Mouse (Mus musculus) stomach, embryonic 16.5 days (tissue): Measurements from ENCODE around the gene Ccl7. TPM values are rescaled to one million over a fixed set of nuclear protein-coding genes. Genes with fewer than 3 reads are reported as not detected.

Source experiments
- ATAC-seq: fragments of 200-750 bp; cut with Nextera tagmentation; 2 replicates; pipeline ENCODE4 v1.8.0; 2017; ENCODE audit warnings: moderate number of reproducible peaks, moderate TSS enrichment; ENCODE audit not compliant: insufficient read depth, low FRiP score
- H3K27ac ChIP-seq: fragments of 300-500 bp; sonication (generic); 2 replicates; pipeline ENCODE4 v1.5.1; 2014; ENCODE audit warnings: low read length
- H3K27me3 ChIP-seq: fragments of 300-500 bp; sonication (generic); 2 replicates; pipeline ENCODE4 v1.6.1; 2014; ENCODE audit warnings: low read length, control low read depth, mixed read lengths; ENCODE audit not compliant: control insufficient read depth, insufficient read depth
- H3K36me3 ChIP-seq: fragments of 300-500 bp; sonication (generic); 2 replicates; pipeline ENCODE4 v1.6.1; 2014; ENCODE audit warnings: low read length; ENCODE audit not compliant: control insufficient read depth, insufficient read depth
- H3K4me1 ChIP-seq: fragments of 300-500 bp; sonication (generic); 2 replicates; pipeline ENCODE4 v1.6.1; 2014; ENCODE audit warnings: low read length, control low read depth, mixed read lengths; ENCODE audit not compliant: control insufficient read depth, insufficient read depth
- H3K4me2 ChIP-seq: fragments of 300-500 bp; sonication (generic); 2 replicates; pipeline ENCODE4 v1.6.1; 2014; ENCODE audit warnings: low read depth, low read length, mixed read lengths
- H3K4me3 ChIP-seq: fragments of 300-500 bp; sonication (generic); replicated peaks from 2 replicates; pipeline ENCODE4 v1.5.1; 2014; ENCODE audit warnings: mild to moderate bottlenecking, low read length
- H3K9ac ChIP-seq: fragments of 300-500 bp; sonication (generic); 2 replicates; pipeline ENCODE4 v1.6.1; 2014; ENCODE audit warnings: low read length
- H3K9me3 ChIP-seq: fragments of 300-500 bp; sonication (generic); replicated peaks from 2 replicates; pipeline ENCODE4 v1.6.1; 2016; ENCODE audit warnings: low read length, control low read depth; ENCODE audit not compliant: control insufficient read depth
- WGBS: fragments of 180-500 bp; shearing (Covaris S2); extraction: QIAGEN DNeasy Blood & Tissue Kit; methylation state at CpG from one replicate; pipeline ENCODE4 v1.1.7; 2014; 5-methylcytosine and 5-hydroxymethylcytosine counted together
- polyA plus RNA-seq: library from polyadenylated mRNA; unstranded; fragments of >200 nt; fragmentation: Nextera tagmentation; extraction: Ambion mirVana; gene quantifications from 2 replicates; pipeline ENCODE4 v1.2.1, GENCODE M21; 2015

The Ccl7 gene
- polyA plus RNA-seq, 1 experiment from 2014 or later, result 1.8 TPM

DNA sequence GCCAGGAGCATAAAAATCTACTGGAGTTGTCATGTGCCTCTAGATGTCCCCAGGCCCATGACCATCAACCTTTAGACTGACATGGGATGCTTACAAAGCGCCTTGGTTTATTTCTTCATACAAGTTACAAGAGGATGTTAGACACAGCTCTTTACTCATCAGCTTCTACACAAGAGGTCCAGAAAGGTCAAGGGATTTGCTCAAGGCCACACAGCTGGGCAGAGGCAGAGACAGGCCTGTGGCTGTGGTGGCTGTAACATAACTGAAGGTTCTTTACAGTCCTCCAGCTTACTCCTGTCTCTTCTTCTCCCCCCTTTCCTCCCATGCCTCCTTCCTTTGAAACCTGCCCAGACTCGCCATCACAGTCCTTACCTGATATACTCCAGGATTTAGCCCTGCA is 15.3 kb upstream of the Ccl7 start:
- WGBS, result 76% methylated on average over 2 of the region's 2 CpGs
- no peaks in the 10 kb centered on the region for H3K36me3 ChIP-seq
- no peak for ATAC-seq
- H3K27ac ChIP-seq, result no peak overlapping the region
- H3K4me2 ChIP-seq, result no peak overlapping the region
- peaks cover 20% of the 10 kb centered on the region for H3K4me1 ChIP-seq
- H3K4me3 ChIP-seq, result no peak overlapping the region
- H3K27me3 ChIP-seq, result no peaks in the 10 kb centered on the region
- H3K9ac ChIP-seq, result no peak overlapping the region
- H3K9me3 ChIP-seq, result no peaks in the 10 kb centered on the region

DNA sequence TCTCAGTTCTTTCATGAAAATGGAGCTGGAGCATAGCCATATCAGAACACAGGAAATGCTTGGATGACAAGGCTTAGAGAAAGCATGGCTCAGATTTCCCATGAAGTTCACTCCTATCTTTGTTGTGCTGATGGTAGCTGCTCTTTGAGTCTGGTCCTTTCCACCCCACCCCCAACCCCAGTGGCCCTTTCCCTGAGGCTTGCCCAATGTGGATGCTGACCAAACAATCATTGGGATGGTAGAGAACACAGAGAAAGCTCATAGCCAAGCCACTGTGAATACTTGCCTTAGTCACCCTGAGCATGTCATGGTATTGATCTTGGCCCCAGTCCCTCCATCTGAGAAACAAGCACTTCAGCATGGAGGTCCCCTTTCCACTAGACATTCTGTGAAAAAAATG is 13.4 kb upstream of the Ccl7 start:
- no peak overlapping the region for H3K9ac ChIP-seq
- H3K36me3 ChIP-seq, result no peaks in the 10 kb centered on the region
- no peak for ATAC-seq
- peaks cover 25% of the 10 kb centered on the region for H3K4me1 ChIP-seq
- no peak overlapping the region for H3K4me2 ChIP-seq
- no peaks in the 10 kb centered on the region for H3K27me3 ChIP-seq
- H3K9me3 ChIP-seq, result no peaks in the 10 kb centered on the region
- H3K4me3 ChIP-seq, result no peak overlapping the region
- peak overlapping the region; percentile 69 for H3K27ac ChIP-seq

DNA sequence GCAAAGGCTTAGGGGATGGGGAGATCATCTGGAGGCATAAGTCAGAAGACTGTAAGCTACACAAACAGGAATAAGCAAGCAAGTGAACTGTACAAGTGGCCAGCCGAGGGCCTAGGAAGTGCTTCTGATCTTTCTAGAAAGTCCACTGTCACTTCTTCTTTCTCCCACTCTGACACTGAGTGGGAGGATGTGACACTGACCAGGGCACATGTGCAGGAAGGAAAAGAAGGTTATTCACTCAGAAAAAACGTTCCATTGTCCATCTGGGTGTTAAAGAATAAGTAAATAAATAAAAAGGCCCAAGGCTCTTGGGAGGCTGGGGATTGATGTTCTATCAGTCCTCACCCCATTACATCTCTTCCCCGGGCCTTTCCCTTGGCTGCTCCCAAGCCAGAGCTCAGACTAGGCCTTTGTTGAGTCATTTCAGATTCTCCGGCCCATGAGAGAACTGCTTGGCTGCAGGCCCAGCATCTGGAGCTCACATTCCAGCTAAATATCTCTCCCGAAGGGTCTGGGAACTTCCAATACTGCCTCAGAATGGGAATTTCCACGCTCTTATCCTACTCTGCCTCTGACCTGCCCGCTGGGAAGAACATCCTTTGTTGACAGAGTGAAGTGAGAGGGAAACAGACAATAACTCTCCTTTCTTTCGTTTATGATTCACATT is 12.7 kb upstream of the Ccl7 start:
- peak; percentile 57; the same call in 1 of the 2 replicates for ATAC-seq
- H3K4me2 ChIP-seq, result no peak overlapping the region
- H3K9ac ChIP-seq, result no peak overlapping the region
- H3K4me1 ChIP-seq, result peaks cover 25% of the 10 kb centered on the region
- H3K36me3 ChIP-seq, result no peaks in the 10 kb centered on the region
- H3K4me3 ChIP-seq, result no peak overlapping the region
- H3K27ac ChIP-seq, result peak overlapping the region; percentile 80
- no peaks in the 10 kb centered on the region for H3K9me3 ChIP-seq
- WGBS, result 22% methylated on average over 8 of the region's 8 CpGs
- no peaks in the 10 kb centered on the region for H3K27me3 ChIP-seq

DNA sequence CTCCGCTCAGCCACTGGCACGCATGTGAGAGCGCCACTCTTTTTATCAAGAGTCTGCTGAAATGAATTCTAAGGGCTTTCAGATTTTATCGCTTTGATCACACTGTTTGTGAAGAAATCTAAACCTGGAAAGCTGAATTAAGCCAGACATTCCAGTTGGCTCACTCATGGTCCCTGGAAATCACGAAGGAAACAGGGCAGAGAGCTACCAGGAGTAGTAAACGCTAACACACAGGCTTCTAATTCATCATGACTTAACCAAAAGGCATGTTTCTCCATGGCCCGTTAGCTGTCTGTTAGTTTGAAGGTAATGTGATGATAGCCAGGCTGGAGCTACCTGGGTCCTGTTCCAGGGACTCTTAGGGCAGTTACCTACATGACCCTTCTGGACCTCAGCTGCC is 11.1 kb upstream of the Ccl7 start:
- H3K36me3 ChIP-seq, result no peaks in the 10 kb centered on the region
- peaks cover 25% of the 10 kb centered on the region for H3K4me1 ChIP-seq
- no peaks in the 10 kb centered on the region for H3K9me3 ChIP-seq
- WGBS, result 83% methylated on average over 7 of the region's 7 CpGs
- ATAC-seq, result no peak
- H3K27ac ChIP-seq, result no peak overlapping the region; the same call in 1 of the 2 replicates
- no peak overlapping the region for H3K4me2 ChIP-seq
- no peak overlapping the region for H3K4me3 ChIP-seq
- H3K27me3 ChIP-seq, result no peaks in the 10 kb centered on the region
- no peak overlapping the region for H3K9ac ChIP-seq

DNA sequence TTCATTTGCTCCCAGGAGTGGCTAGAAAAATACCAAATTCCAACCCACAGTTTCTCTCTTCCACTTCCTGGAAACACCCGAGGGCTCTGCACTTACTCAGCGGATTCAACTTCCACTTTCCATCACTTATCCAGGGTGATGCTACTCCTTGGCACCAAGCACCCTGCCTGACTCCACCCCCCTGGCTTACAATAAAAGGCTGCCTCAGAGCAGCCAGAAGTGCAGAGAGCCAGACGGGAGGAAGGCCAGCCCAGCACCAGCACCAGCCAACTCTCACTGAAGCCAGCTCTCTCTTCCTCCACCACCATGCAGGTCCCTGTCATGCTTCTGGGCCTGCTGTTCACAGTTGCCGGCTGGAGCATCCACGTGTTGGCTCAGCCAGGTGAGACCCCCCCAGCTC is 10.2 kb upstream of the Ccl7 start, which contains the start of gene Ccl2:
Ccl2 (plus strand) TSS at position 216 of the 400 bp plus-strand sequence.
- H3K4me2 ChIP-seq, result 0 out of 2 replicates have a peak within 1 kb of the TSS, but pooled peaks have one; percentile 6
- no peak within 1 kb of the TSS for H3K9ac ChIP-seq
- peak; percentile 68; the same call in 1 of the 2 replicates for ATAC-seq
- H3K9me3 ChIP-seq, result no peaks in the 10 kb centered on the region
- peak within 1 kb of the TSS; percentile 37 for H3K27ac ChIP-seq
- peaks cover 25% of the 10 kb centered on the region for H3K4me1 ChIP-seq
- no peaks in the 10 kb centered on the region for H3K27me3 ChIP-seq
- no peak within 1 kb of the TSS for H3K4me3 ChIP-seq
- WGBS, result 29% methylated on average over 5 of the region's 5 CpGs
- no peaks in the 10 kb centered on the region for H3K36me3 ChIP-seq

DNA sequence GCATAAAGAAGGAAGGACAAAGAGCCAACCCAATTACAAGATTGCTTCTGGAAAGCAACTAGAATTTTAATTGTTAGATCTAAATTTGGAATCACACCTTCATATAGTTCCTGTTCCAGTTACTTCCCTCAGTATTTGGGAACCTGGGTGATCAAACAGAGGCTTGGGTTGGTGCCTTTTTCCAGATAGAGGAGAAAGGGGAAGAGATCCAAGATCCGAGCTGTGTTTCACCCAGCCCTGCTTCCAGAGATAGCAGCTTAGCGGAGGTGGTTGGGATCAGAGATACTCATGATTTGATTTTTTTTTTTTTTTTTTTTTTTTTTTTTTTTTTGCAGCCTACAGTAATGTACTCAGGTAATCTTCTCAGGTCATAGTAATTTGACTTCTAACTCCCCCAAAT is 9.7 kb upstream of the Ccl7 start:
- Histone ChIP-seq H3K27ac (no peak overlapping the region; the same call in 1 of the 2 replicates), H3K4me2 (no peak overlapping the region), H3K4me3 (no peak overlapping the region), H3K27me3 (no peaks in the 10 kb centered on the region), H3K9ac (no peak overlapping the region), H3K36me3 (no peaks in the 10 kb centered on the region), H3K4me1 (peaks cover 25% of the 10 kb centered on the region), H3K9me3 (no peaks in the 10 kb centered on the region)
- no peak for ATAC-seq
- 91% methylated on average over 2 of the region's 2 CpGs for WGBS

DNA sequence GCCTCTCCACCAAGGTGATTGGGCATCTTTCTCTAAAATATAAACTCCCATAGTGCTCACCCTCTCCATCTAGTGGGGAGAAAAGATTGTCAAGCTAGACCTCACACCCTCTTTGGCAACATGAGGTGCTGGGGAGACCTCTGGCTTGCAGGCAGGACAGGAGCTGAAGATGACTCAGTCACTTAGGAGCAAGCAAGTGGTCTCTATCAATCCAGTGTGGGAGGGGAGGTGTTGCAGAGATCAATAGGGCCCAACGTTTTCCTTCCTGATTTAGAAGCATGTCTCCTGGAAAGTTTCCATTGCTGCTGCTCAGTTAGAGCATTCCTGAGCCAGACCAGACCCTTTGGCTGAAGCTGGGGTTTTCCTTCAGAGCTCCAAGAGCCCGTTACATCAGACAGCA is 7.0 kb upstream of the Ccl7 start, which contains the start of gene Gm17268:
Gm17268 (minus strand) TSS at position 28 of the 400 bp plus-strand sequence.
- WGBS, result 14% methylated on average over 2 of the region's 2 CpGs
- no peaks in the 10 kb centered on the region for H3K9me3 ChIP-seq

DNA sequence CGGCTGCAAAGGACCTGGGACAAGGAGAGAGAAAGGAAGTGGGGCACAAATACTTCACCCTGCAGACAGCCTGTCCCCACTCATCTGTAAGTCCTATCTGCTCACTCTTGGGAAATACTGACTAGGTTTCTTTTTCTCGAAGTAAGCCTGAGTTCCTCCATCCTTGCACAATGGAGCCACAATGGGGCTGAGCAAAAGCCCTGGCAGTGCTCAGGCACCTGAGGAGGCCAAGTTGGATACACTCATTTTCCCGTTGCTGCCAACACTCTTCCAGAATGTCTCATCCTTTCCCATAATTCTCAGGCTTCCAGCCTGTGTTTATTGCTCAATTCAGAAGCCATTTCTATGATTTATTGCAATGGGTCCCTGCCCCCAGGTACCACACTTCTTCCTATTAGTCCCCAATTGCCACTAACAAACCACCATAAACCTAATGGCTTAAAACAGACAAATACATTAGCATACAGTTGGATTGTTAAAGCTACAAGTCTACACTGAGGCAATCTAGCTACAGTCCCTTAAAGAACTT is 6.3 kb upstream of the Ccl7 start:
- no peaks in the 10 kb centered on the region for H3K36me3 ChIP-seq
- no peak overlapping the region for H3K9ac ChIP-seq
- no peak overlapping the region for H3K4me3 ChIP-seq
- H3K4me2 ChIP-seq, result no peak overlapping the region
- H3K9me3 ChIP-seq, result no peaks in the 10 kb centered on the region
- no peaks in the 10 kb centered on the region for H3K27me3 ChIP-seq
- WGBS, result 62% methylated on average over 3 of the region's 3 CpGs
- no peak for ATAC-seq
- no peak overlapping the region for H3K27ac ChIP-seq
- 0 out of 2 replicates have a peak, but pooled peaks cover 11% of the 10 kb centered on the region for H3K4me1 ChIP-seq

More for the DNA sequence above, 7.0 kb upstream of the Ccl7 start, which contains the start of gene Gm17268:
- Histone ChIP-seq H3K9ac (no peak within 1 kb of the TSS), H3K4me1 (peaks cover 12% of the 10 kb centered on the region; the same call in 1 of the 2 replicates), H3K27me3 (no peaks in the 10 kb centered on the region), H3K4me3 (no peak within 1 kb of the TSS), H3K4me2 (no peak within 1 kb of the TSS), H3K36me3 (no peaks in the 10 kb centered on the region), H3K27ac (no peak within 1 kb of the TSS)
- no peak for ATAC-seq

DNA sequence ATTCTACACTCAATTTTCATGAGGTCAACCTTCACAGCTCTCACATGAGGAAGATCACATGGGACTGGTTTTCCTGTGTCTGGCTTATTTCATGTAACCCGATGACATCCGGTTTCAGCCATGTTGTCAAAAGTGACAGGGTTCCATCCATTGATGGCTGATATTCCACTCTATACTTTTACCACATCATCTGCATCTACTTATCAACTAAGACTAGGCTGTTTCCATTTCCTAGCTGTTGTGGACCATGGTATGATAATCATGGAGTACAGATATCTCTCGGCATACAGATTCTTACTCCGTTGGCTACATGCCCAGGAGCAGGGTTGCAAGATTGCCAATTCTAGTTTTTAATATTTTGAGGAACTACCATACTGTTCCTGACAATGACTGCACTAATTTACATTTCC is 3.8 kb upstream of the Ccl7 start:
- no peaks in the 10 kb centered on the region for H3K36me3 ChIP-seq
- H3K9me3 ChIP-seq, result no peaks in the 10 kb centered on the region
- H3K27me3 ChIP-seq, result no peaks in the 10 kb centered on the region
- H3K4me3 ChIP-seq, result no peak overlapping the region
- no peak overlapping the region for H3K9ac ChIP-seq
- H3K4me1 ChIP-seq, result no peaks in the 10 kb centered on the region
- WGBS, result 79% methylated on average over 4 of the region's 4 CpGs
- no peak overlapping the region for H3K4me2 ChIP-seq
- ATAC-seq, result no peak
- no peak overlapping the region for H3K27ac ChIP-seq
